Mouse (Mus musculus) fat pad, adult 2 months (tissue): Measurements from ENCODE around the gene Rad51b.

Source experiments
- DNase-seq: peaks from one replicate; pipeline ENCODE4 v3.0.0-alpha.2; 2011; ENCODE audit warnings: low read depth, low spot score; ENCODE audit errors: extremely low read depth

Rad51b gene

GRCm38 (mm10) chr12:79719091-79719846, 422.2 kb downstream of the Rad51b start:
- DNase-seq, result no peak

DNA sequence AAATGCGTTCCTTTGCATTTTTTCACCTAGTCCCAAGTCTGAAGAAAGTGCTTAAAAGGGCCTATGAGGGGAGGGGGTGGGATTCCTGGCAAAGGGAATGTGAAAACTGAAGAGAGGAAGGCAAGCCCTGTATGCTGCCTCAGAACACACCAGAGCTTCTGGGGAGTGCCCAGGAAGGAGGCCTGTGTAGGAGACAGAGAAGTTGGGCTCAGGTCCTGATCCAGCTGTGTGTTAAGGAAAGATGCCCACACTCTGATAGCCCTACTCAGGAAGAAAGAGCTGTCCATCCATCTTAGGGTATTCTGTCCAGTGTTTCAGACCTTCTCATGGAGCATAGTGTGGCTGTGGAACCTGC, 422.7 kb downstream of the Rad51b start:
- no peak for DNase-seq

GRCm38 (mm10) chr12:79724875-79725274, 427.8 kb downstream of the Rad51b start:
- DNase-seq, result no peak

DNA sequence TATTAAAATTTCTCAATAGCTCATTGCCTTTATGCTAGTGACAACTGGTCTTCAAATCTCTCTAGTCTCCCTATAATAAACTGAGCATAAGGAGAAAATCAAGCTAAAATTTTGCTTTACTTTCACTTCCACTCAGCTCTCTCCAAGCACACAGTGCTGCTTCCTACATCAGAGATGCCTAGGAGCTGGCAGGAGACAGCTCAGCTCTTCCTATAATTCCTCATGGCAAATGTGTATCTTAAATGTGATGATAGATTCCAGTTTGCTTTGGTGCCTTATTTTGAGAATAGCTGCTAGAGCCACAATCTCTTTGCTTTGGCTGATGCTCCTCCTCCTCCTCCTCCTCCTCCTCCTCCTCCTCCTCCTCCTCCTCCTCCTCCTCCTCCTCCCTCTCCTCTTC, 428.6 kb downstream of the Rad51b start:
- no peak for DNase-seq

DNA sequence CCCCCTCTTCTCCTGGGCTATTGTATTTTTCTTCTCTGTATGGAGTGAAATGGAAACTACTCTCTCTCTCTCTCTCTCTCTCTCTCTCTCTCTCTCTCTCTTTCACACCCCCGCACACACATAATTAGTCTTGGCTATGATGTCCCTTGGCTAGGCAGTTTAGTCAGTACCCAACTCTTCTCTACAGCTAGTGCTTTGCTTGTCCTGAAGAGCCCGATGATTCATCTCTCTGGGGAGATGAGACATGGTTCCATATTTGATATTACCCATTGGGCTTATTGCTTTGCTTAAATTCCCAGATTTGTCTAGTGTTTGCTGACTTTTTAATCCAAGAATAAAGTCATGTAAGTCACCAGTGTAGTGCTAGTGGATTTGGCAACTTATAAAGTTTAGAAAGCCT, 429.0 kb downstream of the Rad51b start:
- DNase-seq, result no peak

DNA sequence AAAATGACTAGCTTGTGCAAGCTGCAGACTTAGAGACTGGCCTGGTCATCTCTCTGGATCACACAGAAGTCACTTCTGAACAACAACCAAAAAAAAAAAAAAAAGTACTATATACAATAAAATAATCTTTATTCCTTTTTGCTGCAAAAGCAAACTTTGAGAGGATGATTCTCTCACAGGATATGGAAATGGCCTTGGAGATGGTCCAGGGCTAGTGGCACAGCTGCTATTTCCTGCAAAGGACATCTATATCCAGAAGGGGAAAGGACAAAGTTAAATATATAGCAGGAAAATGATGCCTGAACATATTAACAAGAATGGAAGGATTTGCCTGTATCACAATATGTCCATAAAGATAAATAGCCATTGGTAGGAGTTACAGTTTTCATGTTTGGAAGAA, 429.9 kb downstream of the Rad51b start:
- DNase-seq, result no peak

DNA sequence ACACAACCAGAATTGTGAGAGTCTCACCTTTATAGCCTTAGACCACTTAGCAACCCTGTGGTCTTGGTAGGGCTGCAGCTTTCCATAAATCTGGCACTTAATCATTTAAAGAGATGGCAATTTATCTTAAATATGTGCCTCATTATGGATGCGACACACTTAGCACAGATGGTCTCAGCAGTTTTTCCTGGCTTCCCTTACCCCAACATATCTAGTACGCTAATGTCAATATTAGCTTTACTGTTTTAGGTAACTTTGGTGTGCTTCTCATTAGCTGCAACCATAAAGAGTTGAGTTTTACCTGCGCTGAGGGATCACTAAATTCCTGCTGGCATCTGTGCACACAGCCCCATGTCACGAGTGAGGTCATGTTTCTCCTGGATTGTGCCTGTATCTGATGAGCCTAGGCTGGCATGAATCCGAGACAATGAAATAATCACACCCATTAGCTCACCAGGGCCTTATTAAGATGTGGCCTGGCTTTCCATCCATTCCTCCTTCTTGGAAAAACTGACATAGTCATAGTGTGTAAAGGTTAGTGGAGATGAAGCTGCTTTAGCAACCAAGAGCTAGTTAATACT, 432.9 kb downstream of the Rad51b start:
- no peak for DNase-seq

DNA sequence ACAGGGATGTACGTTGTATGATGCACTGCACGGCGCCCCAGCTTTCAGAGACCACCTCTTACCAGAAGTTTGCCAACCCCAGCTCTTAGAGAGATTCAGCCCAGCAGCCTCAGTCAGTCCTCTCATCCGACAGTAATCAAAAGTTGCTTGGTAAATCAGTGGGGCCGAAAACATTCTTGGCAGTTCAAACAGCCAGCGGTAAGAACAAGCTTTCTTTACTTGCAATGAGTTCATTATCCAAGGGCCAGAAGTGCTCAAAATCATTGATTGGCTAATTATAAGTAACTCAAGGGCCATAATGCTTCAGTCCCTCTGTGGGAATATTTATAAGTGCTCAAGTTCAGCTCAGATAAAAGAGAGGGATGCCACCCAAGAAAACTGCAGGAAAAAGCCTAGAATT, 434.8 kb downstream of the Rad51b start:
- DNase-seq, result no peak

- DNase-seq, result no peak
Observed at GRCm38 (mm10) chr12:79732355-79733115, 435.5 kb downstream of the Rad51b start.

DNA sequence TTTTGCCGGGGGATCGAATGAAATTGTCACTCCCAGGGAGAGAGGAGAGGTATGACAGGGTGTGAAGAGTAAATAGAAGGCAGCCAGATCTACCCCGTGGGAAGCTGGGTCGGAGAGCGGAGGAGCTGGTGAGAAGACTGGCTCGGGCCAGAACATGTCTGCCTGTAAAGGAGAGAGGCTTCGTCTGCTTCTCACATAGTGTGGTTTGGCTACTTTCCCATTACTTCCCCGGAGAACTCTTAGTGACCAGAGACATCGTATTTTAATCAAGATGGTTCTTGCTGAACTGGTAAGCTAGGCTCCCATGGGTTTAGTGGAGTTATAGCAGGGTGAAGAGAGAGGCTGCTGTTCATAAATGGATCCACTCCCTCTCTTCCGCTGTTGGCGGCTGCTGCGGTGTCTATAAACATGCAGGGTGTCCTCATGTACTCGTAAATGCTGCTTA, 438.3 kb downstream of the Rad51b start:
- no peak for DNase-seq

DNA sequence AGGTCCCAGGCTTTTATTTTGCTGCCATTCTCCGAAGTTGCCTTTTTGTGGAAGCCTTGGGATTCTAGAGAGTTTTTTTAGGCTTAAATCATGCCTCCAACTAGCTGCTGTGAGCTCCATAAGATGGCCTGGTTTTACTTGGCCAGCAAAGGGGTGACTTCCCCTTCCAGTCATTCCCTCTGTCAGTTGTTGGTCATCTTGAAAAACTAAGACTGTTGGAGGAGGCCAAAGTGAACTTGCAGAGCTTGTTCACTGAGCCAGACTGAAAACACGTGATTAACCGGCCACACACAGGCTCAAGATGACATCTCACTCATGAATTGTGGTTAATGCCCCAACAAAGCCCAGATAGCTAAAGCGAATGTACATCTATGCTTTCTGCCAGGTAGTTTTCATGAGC, 438.8 kb downstream of the Rad51b start:
- DNase-seq, result no peak

DNA sequence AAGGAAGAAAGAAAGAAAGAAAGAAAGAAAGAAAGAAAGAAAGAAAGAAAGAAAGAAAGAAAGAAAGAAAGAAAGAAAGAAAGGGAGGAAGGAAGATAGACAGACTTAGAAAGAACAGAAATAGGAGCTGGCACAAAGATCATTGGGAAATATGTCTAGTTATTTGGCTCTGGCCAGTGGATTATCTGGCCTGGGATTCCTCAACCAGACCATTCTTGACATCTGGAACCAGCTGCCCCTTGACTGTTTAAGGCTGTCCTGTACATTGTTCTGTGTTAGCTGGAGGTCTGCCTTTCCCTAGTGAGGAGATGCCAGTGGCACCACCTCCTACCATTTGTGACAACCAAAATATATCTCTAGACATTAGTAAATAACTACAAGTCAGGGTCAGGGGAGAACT, 441.6 kb downstream of the Rad51b start:
- DNase-seq, result no peak

GRCm38 (mm10) chr12:79739918-79740639, 443.0 kb downstream of the Rad51b start:
- DNase-seq, result no peak

- no peak for DNase-seq
Observed at GRCm38 (mm10) chr12:79742211-79742610, 445.1 kb downstream of the Rad51b start.

DNA sequence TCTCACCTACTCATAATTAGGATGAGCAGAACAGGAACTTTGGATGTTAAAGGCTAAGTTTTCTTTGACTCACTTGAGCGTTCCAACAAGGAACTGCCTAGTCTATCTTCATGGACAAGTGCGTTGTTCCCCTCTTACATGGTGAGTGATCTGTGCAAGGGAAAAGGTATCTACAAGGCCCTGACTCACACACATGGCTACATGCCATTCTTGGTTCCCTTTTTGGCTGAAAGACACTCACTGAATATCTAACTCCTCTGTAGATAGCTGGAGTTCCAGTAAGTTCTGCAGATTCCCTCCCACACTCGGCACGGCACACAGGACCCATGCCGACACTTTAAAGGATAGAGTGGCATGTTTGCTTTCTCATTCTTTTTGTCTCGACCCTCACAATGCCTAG, 447.0 kb downstream of the Rad51b start:
- DNase-seq, result no peak

DNA sequence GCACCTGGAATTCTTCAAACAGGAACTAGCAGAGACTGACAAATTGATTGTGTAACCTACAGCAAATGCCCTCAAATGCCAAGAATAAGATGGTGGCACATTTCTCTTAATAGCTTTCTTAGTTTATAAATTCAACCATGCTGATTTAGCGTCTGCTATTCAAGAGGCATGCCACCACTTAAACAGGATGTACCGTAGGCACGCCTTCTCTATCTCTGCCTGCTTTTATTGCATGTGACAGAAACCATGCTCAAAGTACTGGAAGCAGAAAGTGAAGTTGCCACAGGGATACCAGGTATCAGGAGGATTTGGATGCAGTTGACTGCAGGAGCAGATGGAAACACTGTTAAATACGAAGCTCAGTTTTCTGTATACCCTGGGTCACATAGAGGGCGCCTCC, 448.1 kb downstream of the Rad51b start:
- no peak for DNase-seq

GRCm38 (mm10) chr12:79745845-79746510, 448.9 kb downstream of the Rad51b start:
- no peak for DNase-seq

- no peak for DNase-seq
Observed at GRCm38 (mm10) chr12:79747541-79747940, 450.5 kb downstream of the Rad51b start.

DNA sequence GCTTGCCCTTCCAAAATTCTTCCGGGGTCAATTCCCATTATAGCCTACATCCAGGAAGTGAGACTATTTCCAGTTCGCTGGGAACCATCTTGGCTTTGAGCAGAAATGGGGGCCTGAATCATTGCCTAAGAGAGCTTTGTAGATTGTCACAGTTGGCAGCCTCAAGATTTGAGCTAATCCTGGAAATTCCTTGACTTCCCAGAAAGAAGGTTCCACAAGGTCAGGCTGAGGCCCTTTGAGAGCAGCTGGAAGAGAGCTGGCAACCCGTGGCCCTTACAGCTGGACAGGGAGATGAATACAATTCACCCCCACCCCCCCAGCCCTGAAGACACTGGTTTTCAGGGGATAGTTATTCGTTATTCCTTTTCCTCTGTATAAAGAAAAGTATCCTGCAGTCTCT, 451.8 kb downstream of the Rad51b start:
- DNase-seq, result no peak

- no peak for DNase-seq
Observed at GRCm38 (mm10) chr12:79750253-79751125, 453.4 kb downstream of the Rad51b start.
